Mouse (Mus musculus): ENCODE results near the gene Nhs.

- TF ChIP-seq EP300 (IDR thresholded peaks at IDR 0.05; ENCODE audit: low read depth), result no peak
- no peak for TF ChIP-seq CTCF (IDR thresholded peaks at IDR 0.05; ENCODE audit: low read depth)
Observed at GRCm38 (mm10) chrX:161976376-161976775, 183.2 kb downstream of the Nhs start.
